Mouse (Mus musculus) liver, embryonic 12.5 days (tissue): ENCODE results near the gene Lyz1. TPM values are rescaled to one million over a fixed set of nuclear protein-coding genes. Genes with fewer than 3 reads are reported as not detected.
A peak's percentile ranks its signal among the peaks of the same experiment; 100 is the strongest.

Experiments used
- ATAC-seq: fragments of 200-750 bp; cut with Nextera tagmentation; 2 replicates; pipeline ENCODE4 v1.8.0; 2017; ENCODE audit warnings: moderate number of reproducible peaks, mild to moderate bottlenecking, moderate library complexity
- H3K27ac ChIP-seq: fragments of 300-500 bp; sonication (generic); 2 replicates; pipeline ENCODE4 v1.5.1; 2016; ENCODE audit warnings: mild to moderate bottlenecking
- H3K27me3 ChIP-seq: fragments of 300-500 bp; sonication (generic); replicated peaks from 2 replicates; pipeline ENCODE4 v1.6.1; 2016; ENCODE audit warnings: mild to moderate bottlenecking, moderate library complexity
- H3K36me3 ChIP-seq: fragments of 300-500 bp; sonication (generic); 2 replicates; pipeline ENCODE4 v1.6.1; 2016; ENCODE audit warnings: mild to moderate bottlenecking, moderate library complexity
- H3K4me1 ChIP-seq: fragments of 300-500 bp; sonication (generic); 2 replicates; pipeline ENCODE4 v1.6.1; 2016
- H3K4me2 ChIP-seq: fragments of 300-500 bp; sonication (generic); 2 replicates; pipeline ENCODE4 v1.6.1; 2016; ENCODE audit warnings: mild to moderate bottlenecking, moderate library complexity
- H3K4me3 ChIP-seq: fragments of 300-500 bp; sonication (generic); 2 replicates; pipeline ENCODE4 v1.5.1; 2016; ENCODE audit warnings: mild to moderate bottlenecking, moderate library complexity
- H3K9ac ChIP-seq: fragments of 300-500 bp; sonication (generic); 2 replicates; pipeline ENCODE4 v1.6.1; 2016; ENCODE audit warnings: mild to moderate bottlenecking, moderate library complexity
- H3K9me3 ChIP-seq: fragments of 300-500 bp; sonication (generic); replicated peaks from 2 replicates; pipeline ENCODE4 v1.6.1; 2016; ENCODE audit warnings: mild to moderate bottlenecking, moderate library complexity
- WGBS: fragments of 180-500 bp; shearing (Covaris S2); methylation state at CpG from one replicate; pipeline ENCODE4 v1.1.7; 2016; ENCODE audit not compliant: insufficient replicate concordance; 5-methylcytosine and 5-hydroxymethylcytosine counted together
- polyA plus RNA-seq: library from polyadenylated mRNA; unstranded; fragments of >200 nt; fragmentation: Nextera tagmentation; extraction: Ambion mirVana; gene quantifications from 2 replicates; pipeline ENCODE4 v1.2.1, GENCODE M21; 2016

Lyz1 gene
- not detected in 2 replicates for polyA plus RNA-seq

- ATAC-seq = no peak
- no peak within 1 kb of the TSS for H3K4me3 ChIP-seq
- H3K27me3 ChIP-seq = no peaks in the 10 kb centered on the region; the same call in 1 of the 2 replicates
- H3K9ac ChIP-seq = no peak within 1 kb of the TSS
- H3K9me3 ChIP-seq = no peaks in the 10 kb centered on the region
- H3K27ac ChIP-seq = no peak within 1 kb of the TSS
- no peak within 1 kb of the TSS for H3K4me2 ChIP-seq
- no peaks in the 10 kb centered on the region for H3K4me1 ChIP-seq
- no peaks in the 10 kb centered on the region for H3K36me3 ChIP-seq
- 57% methylated on average over 5 of the region's 5 CpGs for WGBS
These were observed at the start of gene Lyz1 for GRCm38 (mm10) chr10:117292671-117293070. TSS of gene Lyz1 (minus strand) at chr10:117292868.

GRCm38 (mm10) chr10:117342406-117342805 is 49.7 kb upstream of the Lyz1 start:
- ATAC-seq = no peak
- no peaks in the 10 kb centered on the region for H3K9me3 ChIP-seq
- peaks cover 13% of the 10 kb centered on the region; the same call in 1 of the 2 replicates for H3K36me3 ChIP-seq
- no peak overlapping the region for H3K4me3 ChIP-seq
- no peak overlapping the region for H3K4me2 ChIP-seq
- H3K27ac ChIP-seq = no peak overlapping the region
- no peaks in the 10 kb centered on the region for H3K4me1 ChIP-seq
- 79% methylated on average over 2 of the region's 2 CpGs for WGBS
- H3K9ac ChIP-seq = no peak overlapping the region
- H3K27me3 ChIP-seq = no peaks in the 10 kb centered on the region

GRCm38 (mm10) chr10:117341029-117341428 is 48.4 kb upstream of the Lyz1 start:
- Histone ChIP-seq H3K4me3 (no peak overlapping the region), H3K4me2 (no peak overlapping the region), H3K4me1 (no peaks in the 10 kb centered on the region), H3K36me3 (0 out of 2 replicates have a peak, but pooled peaks cover 4% of the 10 kb centered on the region), H3K27ac (no peak overlapping the region), H3K9me3 (no peaks in the 10 kb centered on the region), H3K9ac (no peak overlapping the region), H3K27me3 (no peaks in the 10 kb centered on the region)
- 83% methylated on average over 4 of the region's 4 CpGs for WGBS
- ATAC-seq = no peak

- no peak overlapping the region for H3K4me2 ChIP-seq
- WGBS = 53% methylated on average over 7 of the region's 7 CpGs
- no peaks in the 10 kb centered on the region for H3K36me3 ChIP-seq
- no peak overlapping the region for H3K4me3 ChIP-seq
- H3K9me3 ChIP-seq = no peaks in the 10 kb centered on the region
- H3K27me3 ChIP-seq = no peaks in the 10 kb centered on the region
- no peaks in the 10 kb centered on the region for H3K4me1 ChIP-seq
- no peak overlapping the region for H3K9ac ChIP-seq
- peak; percentile 31; the same call in 1 of the 2 replicates for ATAC-seq
- no peak overlapping the region for H3K27ac ChIP-seq
These were observed 46.6 kb upstream of the Lyz1 start for GRCm38 (mm10) chr10:117339241-117339640.

- no peak overlapping the region for H3K4me3 ChIP-seq
- no peak overlapping the region for H3K4me2 ChIP-seq
- H3K27me3 ChIP-seq = no peaks in the 10 kb centered on the region
- no peak overlapping the region for H3K9ac ChIP-seq
- no peaks in the 10 kb centered on the region for H3K9me3 ChIP-seq
- no peak overlapping the region for H3K27ac ChIP-seq
- no peak for ATAC-seq
- H3K36me3 ChIP-seq = no peaks in the 10 kb centered on the region
- no peaks in the 10 kb centered on the region for H3K4me1 ChIP-seq
These were observed 45.3 kb upstream of the Lyz1 start for GRCm38 (mm10) chr10:117337946-117338345.

- no peak overlapping the region for H3K4me3 ChIP-seq
- no peak for ATAC-seq
- no peaks in the 10 kb centered on the region for H3K9me3 ChIP-seq
- H3K36me3 ChIP-seq = no peaks in the 10 kb centered on the region
- H3K27me3 ChIP-seq = no peaks in the 10 kb centered on the region
- no peaks in the 10 kb centered on the region for H3K4me1 ChIP-seq
- H3K27ac ChIP-seq = no peak overlapping the region
- 37% methylated on average over 4 of the region's 4 CpGs for WGBS
- no peak overlapping the region for H3K9ac ChIP-seq
- H3K4me2 ChIP-seq = no peak overlapping the region
These were observed 43.0 kb upstream of the Lyz1 start for GRCm38 (mm10) chr10:117335649-117336048.

- H3K4me1 ChIP-seq = no peaks in the 10 kb centered on the region
- H3K4me3 ChIP-seq = no peak overlapping the region
- no peak overlapping the region for H3K9ac ChIP-seq
- no peaks in the 10 kb centered on the region for H3K36me3 ChIP-seq
- no peak overlapping the region for H3K4me2 ChIP-seq
- WGBS = 49% methylated on average over 5 of the region's 5 CpGs
- H3K27me3 ChIP-seq = no peaks in the 10 kb centered on the region
- H3K9me3 ChIP-seq = no peaks in the 10 kb centered on the region
- H3K27ac ChIP-seq = no peak overlapping the region
- ATAC-seq = no peak
These were observed 37.9 kb upstream of the Lyz1 start for GRCm38 (mm10) chr10:117330521-117330920.

- no peak overlapping the region for H3K9ac ChIP-seq
- no peak overlapping the region for H3K27ac ChIP-seq
- WGBS = 65% methylated on average over 7 of the region's 7 CpGs
- no peaks in the 10 kb centered on the region for H3K9me3 ChIP-seq
- no peaks in the 10 kb centered on the region for H3K36me3 ChIP-seq
- H3K27me3 ChIP-seq = no peaks in the 10 kb centered on the region
- no peak overlapping the region for H3K4me3 ChIP-seq
- ATAC-seq = no peak
- no peak overlapping the region for H3K4me2 ChIP-seq
- no peaks in the 10 kb centered on the region for H3K4me1 ChIP-seq
These were observed 31.1 kb upstream of the Lyz1 start for GRCm38 (mm10) chr10:117323782-117324181.

GRCm38 (mm10) chr10:117322630-117323029 is 30.0 kb upstream of the Lyz1 start:
- no peak overlapping the region for H3K9ac ChIP-seq
- no peak for ATAC-seq
- no peak overlapping the region for H3K4me3 ChIP-seq
- 86% methylated on average over 5 of the region's 5 CpGs for WGBS
- H3K27me3 ChIP-seq = no peaks in the 10 kb centered on the region
- no peak overlapping the region for H3K4me2 ChIP-seq
- no peaks in the 10 kb centered on the region for H3K9me3 ChIP-seq
- no peak overlapping the region for H3K27ac ChIP-seq
- no peaks in the 10 kb centered on the region for H3K36me3 ChIP-seq
- H3K4me1 ChIP-seq = no peaks in the 10 kb centered on the region

- no peaks in the 10 kb centered on the region for H3K9me3 ChIP-seq
- no peak overlapping the region for H3K4me3 ChIP-seq
- ATAC-seq = no peak
- no peak overlapping the region for H3K9ac ChIP-seq
- H3K4me2 ChIP-seq = no peak overlapping the region
- H3K36me3 ChIP-seq = no peaks in the 10 kb centered on the region
- H3K4me1 ChIP-seq = no peaks in the 10 kb centered on the region
- 76% methylated on average over 3 of the region's 3 CpGs for WGBS
- H3K27me3 ChIP-seq = no peaks in the 10 kb centered on the region
- no peak overlapping the region for H3K27ac ChIP-seq
These were observed 27.9 kb upstream of the Lyz1 start for GRCm38 (mm10) chr10:117320571-117320981.

GRCm38 (mm10) chr10:117316391-117316790 is 23.7 kb upstream of the Lyz1 start:
- whole genome bisulfite sequencing = 77% methylated on average over 11 of the region's 11 CpGs
- Histone ChIP-seq H3K36me3 (no peaks in the 10 kb centered on the region), H3K4me3 (no peak overlapping the region), H3K4me1 (no peaks in the 10 kb centered on the region), H3K4me2 (no peak overlapping the region), H3K9me3 (no peaks in the 10 kb centered on the region), H3K9ac (no peak overlapping the region), H3K27me3 (no peaks in the 10 kb centered on the region), H3K27ac (no peak overlapping the region)
- no peak for ATAC-seq

GRCm38 (mm10) chr10:117313133-117313532 is 20.5 kb upstream of the Lyz1 start:
- H3K27ac ChIP-seq = no peak overlapping the region

GRCm38 (mm10) chr10:117312168-117312567 is 19.5 kb upstream of the Lyz1 start:
- ATAC-seq = no peak
- H3K4me2 ChIP-seq = no peak overlapping the region
- H3K27me3 ChIP-seq = no peaks in the 10 kb centered on the region
- 74% methylated on average over 8 of the region's 8 CpGs for WGBS
- H3K4me3 ChIP-seq = no peak overlapping the region
- H3K36me3 ChIP-seq = no peaks in the 10 kb centered on the region
- H3K9me3 ChIP-seq = no peaks in the 10 kb centered on the region
- no peaks in the 10 kb centered on the region for H3K4me1 ChIP-seq
- H3K27ac ChIP-seq = no peak overlapping the region
- H3K9ac ChIP-seq = no peak overlapping the region

More at GRCm38 (mm10) chr10:117313133-117313532, 20.5 kb upstream of the Lyz1 start:
- Histone ChIP-seq H3K9ac (no peak overlapping the region), H3K4me2 (no peak overlapping the region), H3K36me3 (no peaks in the 10 kb centered on the region), H3K4me1 (no peaks in the 10 kb centered on the region), H3K27me3 (no peaks in the 10 kb centered on the region), H3K4me3 (no peak overlapping the region), H3K9me3 (no peaks in the 10 kb centered on the region)
- ATAC-seq = no peak
- 67% methylated on average over 2 of the region's 2 CpGs for WGBS
